Mouse (Mus musculus) liver, embryonic 14.5 days (tissue): ENCODE results near the gene Gm17334. TPM values are rescaled to one million over a fixed set of nuclear protein-coding genes. Genes with fewer than 3 reads are reported as not detected.

Experiments
- ATAC-seq: fragments of 200-750 bp; cut with Nextera tagmentation; 2 replicates; pipeline ENCODE4 v1.8.0; 2017; ENCODE audit warnings: moderate number of reproducible peaks, mild to moderate bottlenecking, moderate library complexity; ENCODE audit not compliant: insufficient read depth
- DNase-seq, 3 experiments: peaks; one replicate each; pipeline ENCODE4 v3.0.0-alpha.2; 2012 to 2013; ENCODE audit warnings: low read depth in 3 of 3, low spot score in 3 of 3
- H3K27ac ChIP-seq: fragments of 300-500 bp; sonication (generic); 2 replicates; pipeline ENCODE4 v1.5.1; 2014; ENCODE audit warnings: moderate library complexity, mild to moderate bottlenecking, control low read depth, inconsistent platforms
- H3K27me3 ChIP-seq: fragments of 300-500 bp; sonication (generic); 2 replicates; pipeline ENCODE4 v1.6.1; 2014; ENCODE audit warnings: mild to moderate bottlenecking, low read length, moderate library complexity; ENCODE audit not compliant: control insufficient read depth, insufficient read depth
- H3K36me3 ChIP-seq: fragments of 300-500 bp; sonication (generic); replicated peaks from 2 replicates; pipeline ENCODE4 v1.6.1; 2014; ENCODE audit warnings: low read depth; ENCODE audit not compliant: control insufficient read depth, insufficient read depth
- H3K4me1 ChIP-seq, 2 experiments: fragments of 200-500 bp in 1 of 2; fragments of 300-500 bp in 1 of 2; sonication (generic) in 1 of 2; replicated peaks; 2 replicates each; pipeline ENCODE4 v1.6.1; 2012 to 2014; ENCODE audit warnings: antibody characterized with exemption in 1 of 2, inconsistent platforms in 1 of 2, low read length in 1 of 2; ENCODE audit not compliant: control insufficient read depth in 2 of 2, insufficient read depth in 2 of 2
- H3K4me2 ChIP-seq: fragments of 300-500 bp; sonication (generic); 2 replicates; pipeline ENCODE4 v1.6.1; 2014; ENCODE audit warnings: low read depth, mild to moderate bottlenecking, control low read depth, moderate library complexity
- H3K4me3 ChIP-seq, 2 experiments: fragments of 200-500 bp in 1 of 2; fragments of 300-500 bp in 1 of 2; sonication (generic) in 1 of 2; 2 replicates each; pipeline ENCODE4 v1.5.1; 2012 to 2014; ENCODE audit warnings: low read depth in 2 of 2, low read length in 2 of 2, mild to moderate bottlenecking in 2 of 2, control low read depth in 1 of 2, inconsistent platforms in 1 of 2, moderate library complexity in 1 of 2; ENCODE audit not compliant: insufficient read depth in 1 of 2
- H3K9ac ChIP-seq: fragments of 300-500 bp; sonication (generic); replicated peaks from 2 replicates; pipeline ENCODE4 v1.6.1; 2014; ENCODE audit warnings: mild to moderate bottlenecking, control low read depth, moderate library complexity
- H3K9me3 ChIP-seq: fragments of 300-500 bp; sonication (generic); 2 replicates; pipeline ENCODE4 v1.6.1; 2016; ENCODE audit warnings: low read length, mixed read lengths; ENCODE audit not compliant: control insufficient read depth
- CTCF ChIP-seq: IDR thresholded peaks from 2 replicates; pipeline ENCODE4 v1.5.1; 2016; ENCODE audit warnings: antibody characterized with exemption, low read depth, control low read depth
- EP300 ChIP-seq: IDR thresholded peaks from 2 replicates; pipeline ENCODE4 v1.6.1; 2016; ENCODE audit warnings: antibody characterized with exemption, low read depth
- WGBS: fragments of 180-500 bp; shearing (Covaris S2); extraction: QIAGEN DNeasy Blood & Tissue Kit; methylation state at CpG from one replicate; pipeline ENCODE4 v1.1.7; 2014; ENCODE audit not compliant: insufficient replicate concordance; 5-methylcytosine and 5-hydroxymethylcytosine counted together
- polyA plus RNA-seq, 2 experiments: library from polyadenylated mRNA; depleted of rRNA in 1 of 2; stranded (reverse) in 1 of 2; unstranded in 1 of 2; fragments of >200 nt; fragmentation: Nextera tagmentation in 1 of 2; extraction: Ambion mirVana in 1 of 2; gene quantifications; 2 replicates each; pipeline versions ENCODE4 v1.2.1 to v1.2.3; 2012 to 2014

The Gm17334 gene
- polyA plus RNA-seq, 2 experiments: not detected

GRCm38 (mm10) chr11:53779808-53780207, 6.8 kb upstream of the Gm17334 start:
- WGBS: 19% methylated on average over 2 of the region's 2 CpGs
- H3K36me3 ChIP-seq: 0 out of 2 replicates have a peak, but pooled peaks cover 3% of the 10 kb centered on the region
- H3K9ac ChIP-seq: no peak overlapping the region
- DNase-seq (no peak), ATAC-seq (no peak)
- no peak overlapping the region for H3K27ac ChIP-seq
- H3K4me3 ChIP-seq: no peak overlapping the region
- no peak overlapping the region for H3K4me2 ChIP-seq
- H3K27me3 ChIP-seq: no peaks in the 10 kb centered on the region
- TF ChIP-seq EP300 (no peak), CTCF (no peak)
- H3K4me1 ChIP-seq: peaks cover 3 to 9% of the 10 kb centered on the region in 2 experiments; a peak in 3 of 4 replicates
- no peaks in the 10 kb centered on the region for H3K9me3 ChIP-seq

- no peak overlapping the region for H3K4me3 ChIP-seq
- H3K9ac ChIP-seq: no peak overlapping the region
- TF ChIP-seq EP300 (no peak), CTCF (no peak)
- no peak overlapping the region for H3K27ac ChIP-seq
- 71% methylated on average over 5 of the region's 5 CpGs for WGBS
- peaks cover 3 to 9% of the 10 kb centered on the region in 2 experiments; a peak in 3 of 4 replicates for H3K4me1 ChIP-seq
- DNase-seq: no peak
- no peaks in the 10 kb centered on the region for H3K27me3 ChIP-seq
- no peaks in the 10 kb centered on the region for H3K9me3 ChIP-seq
- no peak overlapping the region for H3K4me2 ChIP-seq
- no peak for ATAC-seq
- 0 out of 2 replicates have a peak, but pooled peaks cover 3% of the 10 kb centered on the region for H3K36me3 ChIP-seq
Observed at GRCm38 (mm10) chr11:53778455-53778854, 5.5 kb upstream of the Gm17334 start.

- no peaks in the 10 kb centered on the region for H3K27me3 ChIP-seq
- no peak overlapping the region for H3K27ac ChIP-seq
- H3K9ac ChIP-seq: no peak overlapping the region
- DNase-seq (no peak), ATAC-seq (no peak)
- no peak overlapping the region for H3K4me2 ChIP-seq
- no peak overlapping the region for H3K4me3 ChIP-seq
- no peaks in the 10 kb centered on the region for H3K9me3 ChIP-seq
- 0 out of 2 replicates have a peak, but pooled peaks cover 3% of the 10 kb centered on the region for H3K36me3 ChIP-seq
- WGBS: 73% methylated on average over 5 of the region's 5 CpGs
- H3K4me1 ChIP-seq: peaks cover 3 to 9% of the 10 kb centered on the region in 2 experiments; a peak in 3 of 4 replicates
- TF ChIP-seq CTCF (no peak), EP300 (no peak)
Observed at GRCm38 (mm10) chr11:53777736-53778135, 4.7 kb upstream of the Gm17334 start.

- no peak overlapping the region for H3K9ac ChIP-seq
- TF ChIP-seq EP300 (no peak), CTCF (no peak)
- WGBS: 74% methylated on average over 13 of the region's 13 CpGs
Observed at GRCm38 (mm10) chr11:53774659-53775255, 1.8 kb upstream of the Gm17334 start.

GRCm38 (mm10) chr11:53773641-53774360, 814 bp upstream of the Gm17334 start:
- 69% methylated on average over 16 of the region's 16 CpGs for WGBS
- DNase-seq: no peak

More at GRCm38 (mm10) chr11:53774659-53775255, 1.8 kb upstream of the Gm17334 start:
- ATAC-seq: no peak
- Histone ChIP-seq H3K4me3 (no peak overlapping the region), H3K27me3 (peaks cover 15% of the 10 kb centered on the region), H3K27ac (no peak overlapping the region), H3K9me3 (no peaks in the 10 kb centered on the region), H3K4me1 (peaks cover 2 to 3% of the 10 kb centered on the region in 2 experiments; a peak in 3 of 4 replicates), H3K4me2 (no peak overlapping the region), H3K36me3 (0 out of 2 replicates have a peak, but pooled peaks cover 3% of the 10 kb centered on the region)
- no peak for DNase-seq

More at GRCm38 (mm10) chr11:53773641-53774360, 814 bp upstream of the Gm17334 start:
- H3K4me2 ChIP-seq: no peak overlapping the region
- no peak overlapping the region for H3K4me3 ChIP-seq
- no peak for ATAC-seq
- 0 out of 2 replicates have a peak, but pooled peaks cover 3% of the 10 kb centered on the region for H3K36me3 ChIP-seq
- TF ChIP-seq CTCF: no peak
- TF ChIP-seq EP300: no peak
- no peak overlapping the region for H3K27ac ChIP-seq
- no peak overlapping the region for H3K9ac ChIP-seq
- peaks cover 15% of the 10 kb centered on the region for H3K27me3 ChIP-seq
- no peaks in the 10 kb centered on the region for H3K9me3 ChIP-seq
- H3K4me1 ChIP-seq: peaks cover 0 to 5% of the 10 kb centered on the region in 2 experiments; a peak in 1 of 4 replicates
